Mouse (Mus musculus) bone marrow, adult 2 months (tissue): ENCODE data around the gene Mnt. TPM values are rescaled to one million over a fixed set of nuclear protein-coding genes. Genes with fewer than 3 reads are reported as not detected.

Experiments
- H3K27ac ChIP-seq: fragments of 200-500 bp; 2 replicates; pipeline ENCODE4 v1.5.1; 2012; ENCODE audit warnings: low read depth, mild to moderate bottlenecking, control low read depth, inconsistent platforms, low read length; ENCODE audit not compliant: control insufficient read depth, poor library complexity, insufficient read depth
- H3K4me1 ChIP-seq: fragments of 200-500 bp; 2 replicates; pipeline ENCODE4 v1.6.1; 2011; ENCODE audit warnings: low read length; ENCODE audit not compliant: control insufficient read depth, insufficient read depth
- H3K4me3 ChIP-seq: fragments of 200-500 bp; replicated peaks from 2 replicates; pipeline ENCODE3; 2011; ENCODE audit warnings: mild to moderate bottlenecking, low read depth, low read length, control low read depth; ENCODE audit not compliant: control insufficient read depth
- CTCF ChIP-seq: fragments of 200-500 bp; IDR thresholded peaks from 2 replicates; pipeline ENCODE4 v1.5.1; 2011; ENCODE audit warnings: low read length, control low read depth; ENCODE audit not compliant: control insufficient read depth, insufficient read depth
- POLR2A ChIP-seq: fragments of 200-500 bp; IDR thresholded peaks from 2 replicates; pipeline ENCODE4 v1.6.1; 2011; ENCODE audit warnings: low read depth, mild to moderate bottlenecking, control low read depth, low read length, borderline replicate concordance; ENCODE audit not compliant: control insufficient read depth
- WGBS: fragments of 180-500 bp; shearing (Covaris S2); methylation state at CpG from one replicate; pipeline ENCODE4 v1.1.7; 2018; 5-methylcytosine and 5-hydroxymethylcytosine counted together
- polyA plus RNA-seq: library from polyadenylated mRNA; stranded (reverse); fragments of >200 nt; gene quantifications from 2 replicates; pipeline ENCODE4 v1.2.4, GENCODE M21; 2011; ENCODE audit warnings: low replicate concordance; ENCODE audit not compliant: missing spikeins, insufficient read depth, insufficient read length

Mnt gene
- polyA plus RNA-seq, 1 experiment: 20.3 TPM

DNA sequence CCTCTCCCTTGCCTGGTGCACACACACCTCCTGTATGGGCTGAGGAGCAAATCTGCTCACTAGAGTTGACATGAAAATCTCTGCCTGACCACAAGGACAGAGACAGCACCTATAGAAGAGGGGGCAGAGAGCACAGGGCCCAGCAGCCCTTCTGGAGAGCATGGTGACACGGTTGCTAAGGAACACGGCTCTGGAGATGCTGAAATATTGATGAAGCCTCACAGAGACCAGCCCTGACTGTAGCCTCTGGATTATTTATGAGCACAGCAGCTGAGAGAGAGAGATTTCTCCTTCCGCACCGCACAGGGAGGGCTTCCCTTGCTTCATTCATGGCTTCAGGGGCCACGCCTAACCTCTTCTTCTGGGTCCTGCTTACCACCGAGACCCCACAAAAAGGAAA lies 38.9 kb downstream of the Mnt start:
- Histone ChIP-seq H3K27ac (no peak overlapping the region), H3K4me3 (no peak overlapping the region), H3K4me1 (no peaks in the 10 kb centered on the region)
- TF ChIP-seq POLR2A: no peak
- TF ChIP-seq CTCF: no peak
- 84% methylated on average over 6 of the region's 6 CpGs for WGBS

DNA sequence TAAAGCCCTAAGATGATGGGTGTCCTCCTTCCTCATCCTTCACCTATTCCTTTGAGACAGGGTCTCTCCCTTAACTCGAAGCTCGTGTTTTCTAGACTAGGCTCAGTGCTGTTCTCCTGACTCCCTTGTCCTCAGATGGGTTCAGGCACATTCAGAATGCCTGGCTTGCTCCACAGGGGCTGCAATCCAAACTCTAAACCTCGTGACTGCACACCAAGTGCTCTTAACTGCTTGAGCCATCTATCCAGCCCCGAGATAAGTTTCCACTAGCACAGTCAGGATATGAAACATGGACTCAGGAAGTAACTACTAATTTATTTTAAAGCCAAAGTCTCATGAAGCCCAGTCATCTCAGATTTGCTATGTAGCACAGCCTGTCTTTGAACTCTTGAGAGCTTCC lies 39.8 kb downstream of the Mnt start:
- WGBS: 71% methylated on average over 4 of the region's 4 CpGs
- Histone ChIP-seq H3K4me1 (no peaks in the 10 kb centered on the region), H3K4me3 (no peak overlapping the region), H3K27ac (no peak overlapping the region)
- TF ChIP-seq POLR2A: no peak
- no peak for TF ChIP-seq CTCF

DNA sequence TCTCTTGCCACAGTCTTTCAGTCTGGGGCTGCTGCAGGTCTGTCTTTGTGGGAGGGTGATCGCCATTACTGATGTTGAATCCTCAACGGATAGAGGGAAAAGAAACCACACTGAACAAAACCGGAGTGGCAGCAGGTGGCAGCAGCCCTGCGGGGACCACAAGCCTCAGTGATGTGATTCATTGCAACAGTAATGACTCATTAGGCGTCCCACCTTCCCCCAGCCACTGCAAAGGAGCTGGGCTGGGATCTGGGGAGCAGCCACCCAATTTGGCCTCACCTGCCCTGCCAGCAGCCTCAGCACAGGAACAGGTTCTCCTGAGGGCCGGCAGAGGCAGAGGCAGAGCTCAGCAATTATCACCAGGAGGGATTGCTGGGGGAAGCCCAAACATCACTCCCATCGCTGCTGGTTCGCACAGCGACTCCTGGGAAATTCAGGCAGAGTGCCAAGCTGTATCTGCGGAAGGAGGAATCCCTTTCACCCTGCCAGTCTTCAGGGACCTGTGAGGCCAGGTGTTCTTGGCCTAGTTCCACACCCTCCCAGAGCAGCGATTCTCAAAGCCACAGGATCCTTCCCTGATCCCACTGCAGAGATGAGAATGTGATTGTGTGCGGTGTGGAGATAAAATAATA lies 40.4 kb downstream of the Mnt start:
- Histone ChIP-seq H3K4me1 (no peaks in the 10 kb centered on the region), H3K4me3 (no peak overlapping the region), H3K27ac (no peak overlapping the region)
- no peak for TF ChIP-seq CTCF
- no peak for TF ChIP-seq POLR2A
- 69% methylated on average over 12 of the region's 12 CpGs for WGBS

DNA sequence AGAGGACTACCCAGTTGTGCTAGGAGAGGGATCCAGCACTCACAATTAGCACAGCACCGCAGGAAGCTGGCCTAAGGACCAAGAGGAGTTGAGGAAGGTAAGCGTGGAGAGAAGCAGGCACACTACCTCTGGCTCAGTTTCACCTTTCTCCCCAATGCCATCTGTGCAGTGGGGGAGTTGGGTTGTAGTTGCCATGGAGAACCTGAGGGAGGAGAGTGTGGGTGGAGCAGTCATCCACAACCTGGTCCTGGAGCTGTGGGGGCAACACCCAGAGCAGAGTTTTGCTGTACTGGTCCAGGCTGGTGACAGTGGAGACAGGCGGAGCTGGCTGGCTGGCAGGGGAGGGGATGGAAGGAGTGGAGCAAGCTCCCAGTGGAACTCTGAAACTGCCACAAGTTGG lies 43.9 kb downstream of the Mnt start:
- no peak overlapping the region for H3K27ac ChIP-seq
- no peak for TF ChIP-seq POLR2A
- TF ChIP-seq CTCF: no peak

DNA sequence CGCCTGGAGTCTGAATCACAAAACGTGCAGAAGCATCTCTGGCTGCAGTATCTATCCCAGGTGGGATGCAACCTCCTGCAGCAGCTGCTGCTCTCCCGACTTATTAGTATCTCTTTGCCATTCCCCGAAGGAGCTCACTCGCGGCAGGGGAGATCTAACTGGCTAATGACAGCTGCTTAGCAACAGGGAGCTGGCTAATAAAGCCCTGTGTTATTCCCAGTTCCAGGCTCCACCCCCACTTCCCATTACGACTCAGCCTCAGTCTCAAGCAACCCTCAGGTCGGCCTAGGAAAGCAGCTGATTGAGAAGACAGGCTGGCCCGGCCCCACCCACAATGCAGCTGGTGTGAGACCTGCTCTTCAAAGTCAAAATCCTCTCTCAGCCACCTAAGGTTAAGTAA lies 46.1 kb downstream of the Mnt start:
- 44% methylated on average over 9 of the region's 9 CpGs for WGBS

More for the DNA sequence above, 43.9 kb downstream of the Mnt start:
- Histone ChIP-seq H3K4me1 (no peaks in the 10 kb centered on the region), H3K4me3 (no peak overlapping the region)
- WGBS: 88% methylated on average over 3 of the region's 3 CpGs

DNA sequence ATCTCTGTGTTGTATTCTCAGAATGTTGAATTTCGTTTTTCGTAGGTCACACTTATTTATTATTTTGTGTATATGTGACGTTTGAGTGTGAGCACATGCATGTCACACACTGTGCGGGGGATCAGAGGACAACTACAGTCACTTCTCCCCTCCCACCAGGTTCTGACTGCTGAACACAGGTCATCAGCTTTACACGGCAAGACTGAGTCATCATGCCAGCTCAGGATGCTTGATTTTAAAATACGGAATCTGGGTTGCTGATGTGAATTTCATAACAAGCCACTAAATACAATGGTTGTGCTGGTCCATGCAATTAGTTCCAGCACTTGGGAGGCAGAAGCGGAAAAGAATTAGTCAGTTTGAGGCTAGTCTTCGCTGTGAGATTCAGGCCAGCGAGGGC lies 50.3 kb downstream of the Mnt start:
- Histone ChIP-seq H3K4me3 (no peak overlapping the region), H3K4me1 (no peaks in the 10 kb centered on the region), H3K27ac (no peak overlapping the region)
- 86% methylated on average over 9 of the region's 9 CpGs for WGBS
- TF ChIP-seq POLR2A: no peak
- TF ChIP-seq CTCF: no peak

More for the DNA sequence above, 46.1 kb downstream of the Mnt start:
- TF ChIP-seq CTCF: no peak
- no peak for TF ChIP-seq POLR2A
- no peak overlapping the region for H3K4me3 ChIP-seq
- H3K27ac ChIP-seq: no peak overlapping the region
- H3K4me1 ChIP-seq: no peaks in the 10 kb centered on the region

DNA sequence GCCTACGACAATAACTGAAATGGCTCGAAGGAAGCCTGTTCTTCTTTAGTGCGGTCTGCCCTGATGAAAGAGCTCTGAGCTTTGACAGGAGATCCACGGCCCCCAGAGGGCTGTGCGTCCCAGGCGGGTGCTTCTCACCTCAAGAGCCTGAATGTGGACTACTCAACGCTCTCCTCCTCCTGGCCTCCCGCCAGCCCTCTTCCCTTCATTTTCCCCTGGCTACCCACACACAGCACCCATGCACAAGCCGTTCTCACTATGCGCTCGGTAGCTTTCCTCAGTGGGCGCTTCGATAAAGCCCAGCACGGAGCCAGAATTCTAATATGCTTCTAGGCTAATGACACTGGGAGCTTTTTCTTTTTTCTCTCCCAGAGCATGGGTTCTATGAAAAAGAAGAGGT lies 51.3 kb downstream of the Mnt start:
- Histone ChIP-seq H3K4me3 (no peak overlapping the region), H3K4me1 (no peaks in the 10 kb centered on the region), H3K27ac (no peak overlapping the region; the same call in 1 of the 2 replicates)
- TF ChIP-seq POLR2A (no peak), CTCF (no peak)
- WGBS: 87% methylated on average over 14 of the region's 14 CpGs

DNA sequence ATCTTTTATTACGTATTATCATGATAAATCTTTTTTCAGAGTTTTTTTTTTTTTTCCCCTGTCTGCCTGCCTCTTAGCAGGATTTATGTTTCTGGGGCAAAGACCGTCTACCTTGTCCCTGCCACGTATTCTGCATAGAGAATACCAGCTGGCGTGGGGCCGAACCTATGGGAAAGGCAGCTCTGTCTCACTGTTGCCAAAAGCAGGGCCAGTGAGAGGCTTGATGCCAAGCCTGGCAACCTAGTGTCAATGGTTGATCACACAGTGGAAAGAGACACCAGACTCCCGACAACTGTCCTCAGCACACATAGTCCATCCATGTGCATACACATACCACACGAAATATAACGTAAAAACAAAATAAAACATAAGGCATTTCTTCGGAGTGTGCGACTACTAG lies 52.4 kb downstream of the Mnt start:
- Histone ChIP-seq H3K27ac (no peak overlapping the region), H3K4me3 (no peak overlapping the region), H3K4me1 (no peaks in the 10 kb centered on the region)
- no peak for TF ChIP-seq CTCF
- no peak for TF ChIP-seq POLR2A
- WGBS: 85% methylated on average over 10 of the region's 10 CpGs

DNA sequence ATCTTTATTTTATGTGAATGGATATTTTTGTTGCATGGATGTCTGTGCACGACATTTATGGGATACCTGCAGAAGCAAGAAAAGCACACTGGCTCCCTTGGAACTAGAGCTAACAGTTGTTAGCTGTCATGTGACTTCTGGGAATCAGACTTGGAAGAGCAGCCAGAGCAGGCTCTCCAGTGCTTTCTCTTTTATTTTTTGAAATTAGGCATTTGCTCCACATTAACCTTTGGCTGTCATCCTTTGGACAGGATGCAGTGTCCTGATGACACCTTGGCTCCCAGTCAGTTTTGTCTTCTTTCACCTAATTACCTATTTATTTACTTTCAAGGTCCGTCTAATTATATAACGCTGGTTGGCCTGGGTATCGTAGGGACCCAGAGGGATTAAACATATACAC lies 63.9 kb downstream of the Mnt start:
- no peak for TF ChIP-seq CTCF
- no peak for TF ChIP-seq POLR2A
- Histone ChIP-seq H3K27ac (no peak overlapping the region), H3K4me1 (no peaks in the 10 kb centered on the region), H3K4me3 (no peak overlapping the region)
- 86% methylated on average over 4 of the region's 4 CpGs for WGBS

Other genes with a start within 250 kb of the Mnt start
- 3.4 and 9.9 TPM in 2 replicates for gene Rap1gap2, start 220.0 kb upstream of the Mnt start, polyA plus RNA-seq
- gene Ccdc92b, start 211.3 kb upstream of the Mnt start, polyA plus RNA-seq: 8.2 and 9.7 TPM in 2 replicates
- 15.7 and 34.1 TPM in 2 replicates for gene Cluh, start 181.4 kb upstream of the Mnt start, polyA plus RNA-seq
- 24.4 and 33.6 TPM in 2 replicates for gene Pafah1b1, start 106.2 kb upstream of the Mnt start, polyA plus RNA-seq
- gene Mettl16, start 60.1 kb upstream of the Mnt start, polyA plus RNA-seq: 5.4 and 8.4 TPM in 2 replicates
- gene Sgsm2, start 66.1 kb downstream of the Mnt start, polyA plus RNA-seq: 1.9 and 4.8 TPM in 2 replicates
- 10.7 and 21.4 TPM in 2 replicates for gene Tsr1, start 67.2 kb downstream of the Mnt start, polyA plus RNA-seq
- gene Smg6, start 94.9 kb downstream of the Mnt start, polyA plus RNA-seq: 23.6 and 26.4 TPM in 2 replicates
- gene Srr, start 95.0 kb downstream of the Mnt start, polyA plus RNA-seq: 5.3 and 5.5 TPM in 2 replicates